Comparison of ENCODE assay signal across 17 mouse cellular contexts in the genomic region with DNA sequence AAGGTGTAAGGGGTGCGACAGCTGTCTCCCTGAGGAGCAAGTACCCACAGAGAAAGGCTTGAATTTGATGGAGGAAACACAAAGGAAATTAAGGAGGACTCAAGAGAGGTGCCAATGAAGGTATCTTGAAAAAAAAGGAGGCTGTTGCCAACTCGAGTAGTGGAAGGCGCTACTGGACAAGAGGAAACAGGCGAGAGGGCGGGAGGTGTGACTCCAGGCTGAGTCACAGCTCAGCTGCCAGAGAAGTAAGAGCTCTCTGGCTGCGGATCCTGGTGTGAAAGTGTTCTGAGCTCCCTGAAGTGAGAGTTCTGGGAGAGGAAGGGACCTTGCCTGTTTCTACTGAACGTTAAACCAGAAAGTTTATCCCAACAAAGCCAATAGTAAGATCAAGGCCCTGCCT. TPM values are rescaled to one million over a fixed set of nuclear protein-coding genes. Genes with fewer than 3 reads are reported as not detected.
DNase-seq lines count a peak whose midpoint lies in the region; ATAC-seq and TF ChIP-seq lines count a peak whose summit lies in the region.
"Had no signal": no experiment of that assay in that cellular context is flagged by ENCODE, and none has a peak within 500 bp of the region (broad histone marks: within the 10 kb centered on the region; RNA-seq: fewer than 3 reads in every experiment).

No protein-coding gene starts in this region.

- H3K9me3 ChIP-seq in intestine, postnatal 0 days (ENCODE audit: control insufficient read depth), result no peaks in the 10 kb centered on the region
- H3K9me3 ChIP-seq: limb, embryonic 12.5 days had no signal

- peak overlapping the region; percentile 70 for H3K27ac ChIP-seq in brown adipose tissue, adult 24 weeks (replicated peaks; ENCODE audit: low read depth, low read length)
- peak overlapping the region; percentile 25; the same call in 1 of the 2 replicates for H3K27ac ChIP-seq in macrophage
- H3K27ac ChIP-seq in intestine, postnatal 0 days (ENCODE audit: low read depth, low read length), result no peak overlapping the region
- H3K27ac ChIP-seq: limb, embryonic 12.5 days had no signal

- DNase-seq in right cerebral cortex, adult 18-20 months, result peak; percentile 77
- no peak for DNase-seq in right cerebral cortex, postnatal 4 days
- DNase-seq in NIH3T3 (ENCODE audit: low read depth), result peak; percentile 63
- no peak for DNase-seq in gastrocnemius, postnatal 14 days
- no peak for DNase-seq in T-cell, adult 2 months (ENCODE audit: low spot score)
- DNase-seq: heart, adult 11 months; heart, postnatal 4 days; thymus, postnatal 25 days had no signal

- H3K4me3 ChIP-seq in brown adipose tissue, adult 24 weeks (ENCODE audit: insufficient read depth, low read depth, low read length), result peak overlapping the region; percentile 11; the same call in 1 of the 2 replicates
- no peak overlapping the region for H3K4me3 ChIP-seq in macrophage (ENCODE audit: inconsistent target)
- no peak overlapping the region for H3K4me3 ChIP-seq in intestine, postnatal 0 days (ENCODE audit: low read depth, low read length)
- H3K4me3 ChIP-seq: limb, embryonic 12.5 days had no signal

- WGBS in macrophage (ENCODE audit: missing documents), result 53% methylated on average over 7 of the region's 7 CpGs
- WGBS in intestine, postnatal 0 days, result 54% methylated on average over 7 of the region's 7 CpGs

- peaks cover 5% of the 10 kb centered on the region; the same call in 1 of the 2 replicates for H3K79me2 ChIP-seq in macrophage (ENCODE audit: inconsistent target)

- no peak for ATAC-seq in intestine, postnatal 0 days
- ATAC-seq: intestine, embryonic 16.5 days had no signal

- H3K9ac ChIP-seq in intestine, postnatal 0 days (ENCODE audit: low read depth, low read length), result no peak overlapping the region
- H3K9ac ChIP-seq: limb, embryonic 12.5 days had no signal

- TF ChIP-seq CTCF in intestine, postnatal 0 days (IDR thresholded peaks at IDR 0.05; ENCODE audit: low read depth), result no peak

- intact Hi-C loops in gastrocnemius, postnatal 14 days (cut with DNase I; ENCODE audit: low total_unique reads), result no loop called here

- H3K4me2 ChIP-seq in intestine, postnatal 0 days (replicated peaks; ENCODE audit: low read depth), result no peak overlapping the region
- H3K4me2 ChIP-seq: limb, embryonic 12.5 days had no signal

- H3K4me1 ChIP-seq in brown adipose tissue, adult 24 weeks (ENCODE audit: control insufficient read depth, insufficient read depth, insufficient read length, low read length), result 0 out of 2 replicates have a peak, but pooled peaks cover 2% of the 10 kb centered on the region
- H3K4me1 ChIP-seq in intestine, postnatal 0 days (replicated peaks; ENCODE audit: control insufficient read depth, insufficient read depth, low read length), result peaks cover 12% of the 10 kb centered on the region

- H3K36me3 ChIP-seq in macrophage (ENCODE audit: inconsistent target), result no peaks in the 10 kb centered on the region
- peaks cover 4% of the 10 kb centered on the region; the same call in 1 of the 2 replicates for H3K36me3 ChIP-seq in intestine, postnatal 0 days (ENCODE audit: control insufficient read depth, insufficient read depth)

- H3K27me3 ChIP-seq in intestine, postnatal 0 days (replicated peaks; ENCODE audit: control insufficient read depth, insufficient read depth, low read length), result no peaks in the 10 kb centered on the region
- H3K27me3 ChIP-seq: limb, embryonic 12.5 days had no signal

RNA-seq across cellular contexts. Expression of gene Abcd4, which starts 2.7 kb away (rescaled TPM):
- polyA plus RNA-seq in brown adipose tissue, adult 24 weeks (2012; ENCODE audit: insufficient read depth, insufficient read length, missing spikeins), result 13.2 and 14.1 TPM in 2 replicates
- total RNA-seq in macrophage (2018; cell fraction: chromatin; rRNA removed), result 10 to 100 TPM in 24 of 26 experiments, 1 to 10 TPM in 2; 8.1 to 53.4 (median 25.2) TPM
- total RNA-seq in macrophage (2018; cell fraction: cytosol; rRNA removed), result 10 to 100 TPM in 1 of 26 experiments, 1 to 10 TPM in 25; 3.9 to 11.0 (median 7.5) TPM
- 10 to 100 TPM in 19 of 26 experiments, 1 to 10 TPM in 7; 4.6 to 32.0 (median 14.8) TPM for total RNA-seq in macrophage (2018; cell fraction: nucleus; rRNA removed)
- 5.1 to 7.7 TPM (median 7.7 TPM) in 3 replicates for polyA plus RNA-seq in macrophage (2018)
- 1 to 10 TPM; 3.3 to 4.3 TPM for total RNA-seq in gastrocnemius, postnatal 14 days (2021)
- polyA plus RNA-seq in intestine, postnatal 0 days (2015; fragmentation: Nextera tagmentation; extraction: Ambion mirVana), result 16.8 and 20.4 TPM in 2 replicates

RNA-seq across cellular contexts. Expression of gene Vrtn, which starts 26.3 kb away (rescaled TPM):
- polyA plus RNA-seq in brown adipose tissue, adult 24 weeks (2012; ENCODE audit: insufficient read depth, insufficient read length, missing spikeins), result not detected in 2 replicates
- total RNA-seq in macrophage (2018; cell fraction: chromatin; rRNA removed), result not detected
- total RNA-seq in macrophage (2018; cell fraction: cytosol; rRNA removed), result not detected
- not detected for total RNA-seq in macrophage (2018; cell fraction: nucleus; rRNA removed)
- not detected in 3 replicates for polyA plus RNA-seq in macrophage (2018)
- total RNA-seq in gastrocnemius, postnatal 14 days (2021), result not detected
- not detected in 2 replicates for polyA plus RNA-seq in intestine, postnatal 0 days (2015; fragmentation: Nextera tagmentation; extraction: Ambion mirVana)
- total RNA-seq: common myeloid progenitor, adult 5-6 weeks; heart, postnatal 4 days; layer of hippocampus, adult 18-20 months; midbrain, postnatal 0 days had no signal
- polyA plus RNA-seq: intestine, embryonic 16.5 days; limb, embryonic 12.5 days; lung, embryonic 16.5 days; midbrain, postnatal 0 days had no signal

RNA-seq across cellular contexts. Expression of gene Vsx2, which starts 45.0 kb away (rescaled TPM):
- polyA plus RNA-seq in brown adipose tissue, adult 24 weeks (2012; ENCODE audit: insufficient read depth, insufficient read length, missing spikeins), result not detected in 2 replicates
- not detected for total RNA-seq in macrophage (2018; cell fraction: chromatin; rRNA removed)
- total RNA-seq in macrophage (2018; cell fraction: cytosol; rRNA removed), result not detected
- total RNA-seq in macrophage (2018; cell fraction: nucleus; rRNA removed), result not detected
- polyA plus RNA-seq in macrophage (2018), result not detected in 3 replicates
- total RNA-seq in gastrocnemius, postnatal 14 days (2021), result not detected
- not detected in 2 replicates for polyA plus RNA-seq in intestine, postnatal 0 days (2015; fragmentation: Nextera tagmentation; extraction: Ambion mirVana)
- total RNA-seq: common myeloid progenitor, adult 5-6 weeks; heart, postnatal 4 days had no signal
- polyA plus RNA-seq: intestine, embryonic 16.5 days; lung, embryonic 16.5 days had no signal

Comparison
In these comparisons a context has a peak if more than half of its experiments do, and no peak if none do; other contexts are left out.
1. DNase-seq: peak in right cerebral cortex, adult 18-20 months (single experiment) and NIH3T3 (single experiment); none in right cerebral cortex, postnatal 4 days (single experiment), gastrocnemius, postnatal 14 days (single experiment) and T-cell, adult 2 months (single experiment).